Mouse (Mus musculus): ENCODE data around the gene Cfap74.

The Cfap74 gene

DNA sequence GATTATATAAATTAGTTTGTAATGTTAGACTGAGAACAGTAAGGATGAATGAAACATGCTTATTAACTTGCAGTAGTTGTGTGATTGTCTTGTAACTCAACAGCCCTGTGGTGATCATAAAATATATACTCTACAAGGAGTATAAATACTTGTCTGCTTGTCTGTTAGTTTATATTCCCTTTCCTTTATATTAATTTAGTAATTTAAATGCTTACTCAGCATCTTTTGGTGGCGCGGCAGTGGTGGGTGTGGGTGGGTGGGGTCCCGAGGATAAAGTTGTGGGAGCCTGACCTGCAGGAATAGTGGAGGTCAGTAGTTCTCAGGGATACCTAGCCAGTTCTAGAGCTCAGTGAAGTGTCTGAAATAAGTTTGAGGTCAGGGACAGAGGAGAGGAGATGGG is 89.0 kb downstream of the Cfap74 start:
- no peak for DNase-seq (ENCODE audit: low read depth, low spot score)

DNA sequence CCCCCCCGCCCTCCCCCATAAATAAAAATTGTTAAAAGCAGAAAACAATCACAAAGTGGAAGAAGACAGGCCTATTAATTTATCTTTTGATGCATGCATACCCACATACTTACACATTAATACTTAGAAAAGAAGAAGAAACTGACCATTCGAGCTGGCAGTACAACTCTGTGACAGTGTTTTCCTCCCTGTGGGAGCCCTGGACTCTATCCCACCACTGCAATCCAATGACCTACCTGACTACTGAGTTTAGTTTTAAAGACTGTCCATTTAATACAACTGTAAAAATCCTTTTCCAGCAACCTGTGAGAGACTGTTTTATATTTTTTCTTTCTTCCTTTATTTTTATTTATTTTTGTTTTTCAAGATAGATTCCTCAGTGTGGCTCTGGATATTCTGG is 92.1 kb downstream of the Cfap74 start:
- DNase-seq (ENCODE audit: low read depth, low spot score), result no peak

DNA sequence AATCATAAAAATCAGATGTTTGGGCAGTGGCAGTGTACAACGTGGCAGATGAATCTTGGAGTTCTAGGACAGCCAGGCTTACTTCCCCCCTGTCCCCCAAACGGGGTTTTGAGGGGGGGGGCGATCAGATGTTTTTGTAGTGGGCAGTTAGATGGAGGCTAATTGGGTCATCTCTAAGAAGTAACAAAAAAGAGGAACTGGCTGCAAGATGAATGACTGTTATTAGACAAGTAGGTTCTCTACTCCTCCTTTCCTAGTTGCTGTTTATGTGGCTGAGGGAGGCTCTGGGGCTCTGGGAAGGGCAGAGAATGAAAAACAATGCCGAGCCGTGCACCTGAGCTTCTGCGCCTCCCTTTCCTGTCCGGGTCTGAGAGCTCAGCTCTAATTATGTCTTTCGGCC is 96.1 kb downstream of the Cfap74 start:
- no peak for DNase-seq (ENCODE audit: low read depth, low spot score)

DNA sequence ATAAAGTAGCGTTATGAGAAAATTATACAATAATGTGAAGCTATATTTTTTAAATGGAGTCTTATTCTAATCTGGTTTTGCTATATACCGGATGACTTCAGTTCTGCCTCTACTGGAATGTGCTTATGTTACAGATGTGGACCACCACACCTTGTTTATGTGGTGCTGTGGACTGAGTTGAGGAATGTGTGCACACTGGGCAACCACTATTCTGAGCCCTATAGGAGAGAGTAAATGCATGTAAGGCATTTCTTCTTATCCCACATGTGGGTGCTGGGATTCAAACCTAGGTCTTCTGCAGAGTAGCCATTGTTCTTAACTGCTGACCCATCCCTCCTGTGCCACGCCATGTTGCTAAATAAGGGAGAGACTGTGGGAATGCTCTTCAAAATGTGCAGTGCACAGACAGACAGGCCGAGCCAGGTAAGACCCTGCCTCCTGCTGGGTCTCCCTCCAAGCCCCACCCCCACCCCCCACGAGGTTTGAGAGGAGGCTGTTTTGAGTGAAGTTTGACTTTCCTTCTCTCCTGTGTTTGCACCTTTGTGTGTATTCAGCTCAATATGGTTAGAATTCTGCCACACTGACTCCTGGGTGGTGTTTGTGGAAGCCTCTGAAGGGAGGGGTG is 96.8 kb downstream of the Cfap74 start:
- no peak for DNase-seq (ENCODE audit: low read depth, low spot score)

DNA sequence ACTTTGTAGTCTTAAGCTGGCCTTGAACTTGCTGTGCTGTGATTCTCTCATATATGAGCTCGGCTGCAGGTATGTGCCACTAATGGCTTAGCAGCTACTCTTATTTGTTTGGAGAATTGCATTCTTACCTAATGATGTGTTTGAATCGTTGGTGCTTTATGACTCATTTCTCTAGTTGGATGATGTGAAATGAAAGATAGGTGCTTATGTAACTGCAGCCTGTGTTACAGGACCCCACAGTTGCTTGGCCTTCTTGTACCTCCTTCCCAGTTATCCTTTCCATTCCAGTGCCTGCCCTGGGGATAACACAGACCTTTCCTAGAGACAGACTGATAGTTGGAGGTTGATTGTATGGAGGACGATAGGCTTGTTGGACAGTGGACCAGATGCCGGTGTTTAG is 99.6 kb downstream of the Cfap74 start:
- DNase-seq (ENCODE audit: low read depth, low spot score), result no peak

DNA sequence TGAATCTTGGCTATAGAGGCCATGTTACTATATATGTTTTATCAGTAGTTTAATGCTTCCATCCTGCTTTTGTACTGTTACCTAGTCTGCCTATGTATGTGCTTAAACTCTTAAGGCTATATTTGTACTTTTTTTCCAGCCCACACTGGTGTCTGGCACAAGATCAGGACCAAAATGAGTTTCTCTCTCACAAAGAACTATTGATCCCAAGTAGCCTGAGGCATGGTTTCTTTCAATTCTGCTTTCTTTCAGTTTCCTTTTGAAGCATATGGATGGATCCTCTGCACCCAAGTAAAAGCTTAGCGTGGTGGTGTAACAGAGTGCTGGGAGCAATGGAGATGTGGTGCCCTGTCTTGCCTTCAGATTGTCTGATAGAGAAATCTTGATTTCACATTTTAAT is 102.0 kb downstream of the Cfap74 start:
- no peak for DNase-seq (ENCODE audit: low read depth, low spot score)

DNA sequence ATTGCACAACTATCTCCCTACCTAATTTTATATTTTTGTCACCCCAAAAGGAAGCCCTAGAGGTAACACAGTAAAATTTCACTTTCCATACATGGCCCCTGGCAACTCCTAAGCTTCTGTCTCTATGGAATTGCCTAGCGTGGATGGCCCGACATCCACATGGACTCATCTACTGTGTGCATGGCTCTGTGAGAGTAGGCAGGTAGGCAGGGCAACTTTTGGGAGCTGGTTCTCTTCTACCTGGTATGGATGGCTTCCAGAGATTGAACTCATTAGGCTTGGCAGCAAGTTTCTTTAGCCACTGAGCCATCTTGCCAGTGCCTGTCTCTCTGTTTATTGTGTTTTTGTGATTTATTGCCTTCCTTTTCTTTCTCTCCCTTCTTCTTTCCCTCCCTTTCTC is 105.8 kb downstream of the Cfap74 start:
- no peak for DNase-seq (ENCODE audit: low read depth, low spot score)
